Mouse (Mus musculus) testis, postnatal 14 days (tissue): ENCODE data around the gene Wwox.

Source experiments
- DNase-seq: peaks from one replicate; pipeline ENCODE4 v3.0.0; 2021; ENCODE audit warnings: low spot score

The Wwox gene

GRCm38 (mm10) chr8:114891252-114891651 lies 451.8 kb downstream of the Wwox start:
- no peak for DNase-seq

- DNase-seq, result no peak
Measured at GRCm38 (mm10) chr8:114897432-114897831, 458.0 kb downstream of the Wwox start.

GRCm38 (mm10) chr8:114899157-114899556 lies 459.7 kb downstream of the Wwox start:
- no peak for DNase-seq

- DNase-seq, result no peak
Measured at GRCm38 (mm10) chr8:114902584-114902983, 463.1 kb downstream of the Wwox start.

GRCm38 (mm10) chr8:114908086-114908485 lies 468.6 kb downstream of the Wwox start:
- no peak for DNase-seq

GRCm38 (mm10) chr8:114908589-114908988 lies 469.1 kb downstream of the Wwox start:
- DNase-seq, result no peak

GRCm38 (mm10) chr8:114909146-114909545 lies 469.7 kb downstream of the Wwox start:
- no peak for DNase-seq

- no peak for DNase-seq
Measured at GRCm38 (mm10) chr8:114911031-114911580, 471.7 kb downstream of the Wwox start.

GRCm38 (mm10) chr8:114923629-114924028 lies 484.2 kb downstream of the Wwox start:
- DNase-seq, result no peak

GRCm38 (mm10) chr8:114927412-114927811 lies 488.0 kb downstream of the Wwox start:
- no peak for DNase-seq

- DNase-seq, result no peak
Measured at GRCm38 (mm10) chr8:114927917-114928316, 488.5 kb downstream of the Wwox start.

GRCm38 (mm10) chr8:114929597-114929996 lies 490.1 kb downstream of the Wwox start:
- DNase-seq, result no peak

GRCm38 (mm10) chr8:114932071-114932630 lies 492.7 kb downstream of the Wwox start:
- DNase-seq, result no peak

GRCm38 (mm10) chr8:114933248-114933647 lies 493.8 kb downstream of the Wwox start:
- DNase-seq, result no peak

GRCm38 (mm10) chr8:114936887-114937286 lies 497.4 kb downstream of the Wwox start:
- no peak for DNase-seq

- DNase-seq, result no peak
Measured at GRCm38 (mm10) chr8:114939338-114939737, 499.9 kb downstream of the Wwox start.

GRCm38 (mm10) chr8:114941096-114941495 lies 501.6 kb downstream of the Wwox start:
- no peak for DNase-seq

GRCm38 (mm10) chr8:114941644-114942043 lies 502.2 kb downstream of the Wwox start:
- no peak for DNase-seq

- no peak for DNase-seq
Measured at GRCm38 (mm10) chr8:114947921-114948320, 508.5 kb downstream of the Wwox start.

- DNase-seq, result no peak
Measured at GRCm38 (mm10) chr8:114956377-114957168, 517.1 kb downstream of the Wwox start.

GRCm38 (mm10) chr8:114958437-114959107 lies 519.1 kb downstream of the Wwox start:
- DNase-seq, result no peak

- DNase-seq, result no peak
Measured at GRCm38 (mm10) chr8:114959406-114959805, 520.0 kb downstream of the Wwox start.

- no peak for DNase-seq
Measured at GRCm38 (mm10) chr8:114962494-114962893, 523.0 kb downstream of the Wwox start.
